Mouse (Mus musculus) myocyte (in vitro differentiated cells): ENCODE measurements around the gene Wbp2nl. TPM values are rescaled to one million over a fixed set of nuclear protein-coding genes. Genes with fewer than 3 reads are reported as not detected.

ENCODE experiments used
- H3K27me3 ChIP-seq: one replicate; pipeline ENCODE4 v1.6.1; 2011; ENCODE audit not compliant: control insufficient read depth, insufficient read depth, insufficient read length
- H3K36me3 ChIP-seq: one replicate; pipeline ENCODE4 v1.6.1; 2011; ENCODE audit not compliant: control insufficient read depth, insufficient read depth
- H3K4me2 ChIP-seq: one replicate; pipeline ENCODE4 v1.6.1; 2011; ENCODE audit warnings: low read depth, control low read depth
- H3K4me3 ChIP-seq: one replicate; pipeline ENCODE4 v1.5.1; 2011; ENCODE audit warnings: mild to moderate bottlenecking, control low read depth, moderate library complexity
- H3K79me2 ChIP-seq: one replicate; pipeline ENCODE4 v1.6.1; 2011; ENCODE audit not compliant: control insufficient read depth, insufficient read depth
- H3ac ChIP-seq: one replicate; pipeline ENCODE4 v1.6.1; 2011; ENCODE audit not compliant: control insufficient read depth, insufficient read length
- CEBPB ChIP-seq: IDR thresholded peaks from 2 replicates; pipeline ENCODE4 v1.6.1; 2011; ENCODE audit warnings: mild to moderate bottlenecking, moderate library complexity; ENCODE audit not compliant: poor library complexity, insufficient read depth, severe bottlenecking
- E2F4 ChIP-seq: IDR thresholded peaks from one replicate; pipeline ENCODE4 v1.6.1; 2011; ENCODE audit warnings: mild to moderate bottlenecking, control low read depth, moderate library complexity; ENCODE audit not compliant: insufficient read depth
- MAX ChIP-seq: IDR thresholded peaks from one replicate; pipeline ENCODE4 v1.6.1; 2011; ENCODE audit warnings: low read depth, mild to moderate bottlenecking, control low read depth
- MYOD1 ChIP-seq, 3 experiments: IDR thresholded peaks; one replicate each; pipeline ENCODE4 v1.6.1; 2011; ENCODE audit warnings: control low read depth in 2 of 3, low read depth in 2 of 3, mild to moderate bottlenecking in 2 of 3, moderate library complexity in 1 of 3; ENCODE audit not compliant: insufficient read length in 2 of 3, control insufficient read depth in 1 of 3
- MYOG ChIP-seq, 3 experiments: IDR thresholded peaks; one replicate each; pipeline ENCODE4 v1.6.1; 2011; ENCODE audit warnings: control low read depth in 2 of 3, low read depth in 2 of 3, mild to moderate bottlenecking in 2 of 3; ENCODE audit not compliant: insufficient read length in 2 of 3, control insufficient read depth in 1 of 3, insufficient read depth in 1 of 3
- POLR2A ChIP-seq: IDR thresholded peaks from one replicate; pipeline ENCODE4 v1.6.1; 2011; ENCODE audit warnings: low read depth, mild to moderate bottlenecking, control low read depth, moderate library complexity; ENCODE audit not compliant: insufficient read length
- POLR2AphosphoS2 ChIP-seq: IDR thresholded peaks from one replicate; pipeline ENCODE4 v1.6.1; 2011; ENCODE audit warnings: low read depth, control low read depth; ENCODE audit not compliant: insufficient read length
- REST ChIP-seq: IDR thresholded peaks from one replicate; pipeline ENCODE4 v1.6.1; 2011; ENCODE audit warnings: mild to moderate bottlenecking, control low read depth, moderate library complexity; ENCODE audit not compliant: insufficient read depth, insufficient read length
- SRF ChIP-seq: IDR thresholded peaks from one replicate; pipeline ENCODE4 v1.6.1; 2011; ENCODE audit warnings: low read depth; ENCODE audit not compliant: control insufficient read depth, insufficient read length
- TCF12 ChIP-seq: IDR thresholded peaks from one replicate; pipeline ENCODE4 v1.6.1; 2011; ENCODE audit warnings: mild to moderate bottlenecking, control low read depth; ENCODE audit not compliant: poor library complexity, insufficient read depth, severe bottlenecking
- TCF3 ChIP-seq: IDR thresholded peaks from one replicate; pipeline ENCODE4 v1.6.1; 2011; ENCODE audit warnings: low read depth, control low read depth; ENCODE audit not compliant: insufficient read length
- USF1 ChIP-seq: IDR thresholded peaks from one replicate; pipeline ENCODE4 v1.6.1; 2011; ENCODE audit warnings: low read depth, mild to moderate bottlenecking, control low read depth, moderate library complexity
- polyA plus RNA-seq: library from polyadenylated mRNA; unstranded; fragments of >200 nt; fragmentation: generic; extraction: Trizol; gene quantifications from one replicate; pipeline ENCODE4 v1.2.1, GENCODE M21; 2012; ENCODE audit warnings: missing spikeins

Gene Wbp2nl
- polyA plus RNA-seq, 1 experiment = not detected

DNA sequence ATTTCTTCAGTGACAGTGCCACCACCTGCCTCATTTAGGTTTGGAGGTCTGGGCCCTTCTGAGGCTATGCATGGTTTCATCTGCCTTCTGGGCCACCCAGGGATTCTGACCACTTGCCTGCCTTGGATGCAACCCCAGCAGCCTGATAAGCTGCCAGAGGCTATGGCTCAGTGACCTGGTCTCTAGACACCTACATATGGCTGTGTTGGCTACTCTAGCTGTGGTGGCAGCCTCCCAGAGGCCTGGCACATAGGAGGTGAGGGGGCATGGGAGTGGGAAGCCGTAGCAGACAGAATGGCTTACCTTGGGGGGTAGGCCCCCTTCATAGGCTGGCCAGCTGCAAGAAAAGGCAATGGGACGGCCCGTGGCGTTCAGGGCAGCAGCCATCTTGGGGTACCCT is 36.4 kb downstream of the Wbp2nl start:
- Histone ChIP-seq H3K27me3 (no peaks in the 10 kb centered on the region), H3K79me2 (peaks cover 5% of the 10 kb centered on the region), H3K36me3 (peaks cover 10% of the 10 kb centered on the region), H3ac (no peak overlapping the region), H3K4me2 (no peak overlapping the region), H3K4me3 (no peak overlapping the region)
- TF ChIP-seq MYOD1 (IDR thresholded peaks at IDR 0.05; ENCODE audit: control insufficient read depth in 1 of 3, insufficient read length in 2 of 3, low read depth in 2 of 3) (no peak), TCF3 (no peak), POLR2A (no peak), E2F4 (no peak), SRF (no peak), TCF12 (no peak), POLR2AphosphoS2 (no peak), USF1 (no peak), CEBPB (no peak), REST (no peak), MAX (no peak), MYOG (IDR thresholded peaks at IDR 0.05; ENCODE audit: control insufficient read depth in 1 of 3, insufficient read depth in 1 of 3, insufficient read length in 2 of 3, low read depth in 2 of 3) (no peak)

DNA sequence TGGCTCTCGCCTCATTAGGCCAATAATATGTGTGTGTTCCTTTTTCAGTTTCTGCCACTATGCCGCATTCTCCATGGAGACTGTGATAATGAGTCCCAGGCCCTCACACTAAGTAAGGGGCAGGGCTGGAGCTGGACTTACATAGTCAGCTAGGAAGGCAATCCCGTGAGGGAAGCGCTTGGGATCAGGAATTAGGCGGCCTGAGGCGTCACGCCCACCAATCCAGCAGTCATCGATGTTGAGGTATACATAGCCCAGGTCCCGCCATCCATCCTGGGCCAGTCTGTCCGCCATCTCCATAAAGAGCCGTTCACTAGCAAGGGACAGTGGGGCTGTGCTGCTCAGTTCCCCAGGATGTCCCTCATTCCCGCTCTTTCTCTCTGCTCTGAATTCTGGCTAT is 37.9 kb downstream of the Wbp2nl start:
- H3K79me2 ChIP-seq = peaks cover 5% of the 10 kb centered on the region
- no peak overlapping the region for H3K4me2 ChIP-seq
- H3ac ChIP-seq = no peak overlapping the region
- no peak for TF ChIP-seq USF1
- TF ChIP-seq TCF3 = no peak
- no peak for TF ChIP-seq SRF
- no peak for TF ChIP-seq MAX
- TF ChIP-seq E2F4 = no peak
- TF ChIP-seq POLR2A = no peak
- TF ChIP-seq MYOG (IDR thresholded peaks at IDR 0.05; ENCODE audit: control insufficient read depth in 1 of 3, insufficient read depth in 1 of 3, insufficient read length in 2 of 3, low read depth in 2 of 3) = no peak
- no peak for TF ChIP-seq MYOD1 (IDR thresholded peaks at IDR 0.05; ENCODE audit: control insufficient read depth in 1 of 3, insufficient read length in 2 of 3, low read depth in 2 of 3)
- no peaks in the 10 kb centered on the region for H3K27me3 ChIP-seq
- no peak overlapping the region for H3K4me3 ChIP-seq
- peaks cover 10% of the 10 kb centered on the region for H3K36me3 ChIP-seq

DNA sequence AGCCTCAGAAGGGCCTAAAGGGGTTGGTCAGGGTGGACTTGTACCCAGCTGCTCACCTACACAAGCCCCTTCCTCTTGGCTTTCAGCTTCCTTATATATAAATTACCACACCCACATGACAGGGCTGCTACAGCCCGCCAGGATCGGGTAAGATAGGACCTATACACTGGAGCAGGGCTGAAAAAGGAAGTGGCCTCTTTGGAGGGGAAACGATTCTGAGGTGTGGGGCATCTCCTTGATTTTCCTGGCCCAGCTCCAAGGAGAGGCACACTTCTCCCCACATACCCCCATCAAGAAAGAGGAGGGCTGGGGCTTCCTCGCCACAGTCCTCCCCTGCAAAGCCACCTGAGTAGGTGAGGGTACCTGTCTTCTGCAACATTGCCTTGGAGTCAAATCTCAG is 39.1 kb downstream of the Wbp2nl start:
- peaks cover 10% of the 10 kb centered on the region for H3K36me3 ChIP-seq
- H3K4me2 ChIP-seq = peak overlapping the region; percentile 98
- H3ac ChIP-seq = no peak overlapping the region
- peak overlapping the region; percentile 55 for H3K4me3 ChIP-seq
- H3K79me2 ChIP-seq = peaks cover 5% of the 10 kb centered on the region
- TF ChIP-seq E2F4 = no peak
- no peak for TF ChIP-seq CEBPB
- no peak for TF ChIP-seq MAX
- TF ChIP-seq POLR2AphosphoS2 = no peak
- no peak for TF ChIP-seq POLR2A
- TF ChIP-seq USF1 = no peak
- no peak for TF ChIP-seq MYOD1 (IDR thresholded peaks at IDR 0.05; ENCODE audit: control insufficient read depth in 1 of 3, insufficient read length in 2 of 3, low read depth in 2 of 3)
- TF ChIP-seq SRF = no peak
- TF ChIP-seq TCF12 = no peak
- no peak for TF ChIP-seq REST
- TF ChIP-seq TCF3 = no peak
- no peaks in the 10 kb centered on the region for H3K27me3 ChIP-seq

DNA sequence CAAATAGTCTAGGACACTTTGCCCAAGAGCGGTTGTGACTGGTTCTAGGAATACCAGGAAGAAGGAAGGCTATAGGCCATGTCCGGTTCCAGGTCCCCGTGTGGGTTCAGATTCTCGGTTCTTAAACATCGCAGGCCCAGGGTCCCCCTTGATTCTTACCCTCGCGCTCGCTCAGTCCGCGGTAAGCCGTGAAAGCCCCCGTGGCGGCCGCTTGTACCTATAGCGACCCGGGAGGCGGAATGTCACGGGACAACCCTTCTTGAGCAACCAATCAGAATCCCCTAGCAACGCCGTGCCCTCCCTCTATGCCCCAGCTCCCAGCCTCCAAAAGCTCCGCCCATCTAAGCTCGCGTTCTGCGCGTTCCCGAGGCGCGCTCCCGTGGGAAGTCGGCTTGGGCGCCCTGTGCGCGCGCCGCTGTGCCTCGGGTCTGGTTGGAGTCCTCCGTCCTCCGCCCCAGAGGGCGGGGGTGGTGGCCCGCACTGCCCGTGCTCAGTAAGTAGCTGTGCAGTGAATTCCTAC is 39.9 kb downstream of the Wbp2nl start, which contains the start of the genes Naga, Pheta2 and Smdt1:
Naga (minus strand) TSS at position 333 of the 520 bp plus-strand sequence.
Pheta2 (plus strand) TSS at position 350 of the 520 bp plus-strand sequence.
Smdt1 (plus strand) TSS at position 367 of the 520 bp plus-strand sequence.
- Histone ChIP-seq H3K27me3 (no peaks in the 10 kb centered on the region), H3K4me3 (peak within 1 kb of the TSS; percentile 55), H3K36me3 (peaks cover 10% of the 10 kb centered on the region), H3K4me2 (peak within 1 kb of the TSS; percentile 98), H3ac (no peak within 1 kb of the TSS), H3K79me2 (peaks cover 5% of the 10 kb centered on the region)
- TF ChIP-seq MYOG (IDR thresholded peaks at IDR 0.05; ENCODE audit: control insufficient read depth in 1 of 3, insufficient read depth in 1 of 3, insufficient read length in 2 of 3, low read depth in 2 of 3) (no peak), MAX (no peak), USF1 (no peak), SRF (peak; percentile 19), REST (no peak), POLR2AphosphoS2 (no peak), POLR2A (peak; percentile 75), CEBPB (no peak), TCF3 (no peak), E2F4 (no peak), TCF12 (no peak), MYOD1 (IDR thresholded peaks at IDR 0.05; ENCODE audit: control insufficient read depth in 1 of 3, insufficient read length in 2 of 3, low read depth in 2 of 3) (peak in 1 of 3 experiments; percentile 4)
